Mouse (Mus musculus) CH12.LX (cell line): ENCODE results near the gene Asic4. TPM values are rescaled to one million over a fixed set of nuclear protein-coding genes. Genes with fewer than 3 reads are reported as not detected.

Source experiments
- DNase-seq: peaks from one replicate; pipeline ENCODE4 v3.0.0-alpha.2; 2013; ENCODE audit errors: extremely low read depth
- H3K27ac ChIP-seq: 2 replicates; pipeline ENCODE4 v1.5.1; 2012; ENCODE audit warnings: low read depth, mild to moderate bottlenecking, control low read depth, moderate library complexity; ENCODE audit not compliant: insufficient read depth
- H3K27me3 ChIP-seq: replicated peaks from 2 replicates; pipeline ENCODE3; 2012; ENCODE audit warnings: inconsistent platforms
- H3K36me3 ChIP-seq, 2 experiments: replicated peaks in 1 of 2; 2 replicates each; pipeline versions ENCODE3 to v1.6.1; 2012; ENCODE audit warnings: inconsistent platforms in 1 of 2, low read length in 1 of 2, mild to moderate bottlenecking in 1 of 2, mixed read lengths in 1 of 2, moderate library complexity in 1 of 2; ENCODE audit not compliant: control insufficient read depth in 1 of 2, insufficient read depth in 1 of 2
- H3K4me1 ChIP-seq, 2 experiments: 2 replicates each; pipeline ENCODE4 v1.6.1; 2012; ENCODE audit warnings: inconsistent platforms in 1 of 2, moderate library complexity in 1 of 2; ENCODE audit not compliant: insufficient read depth in 2 of 2, control insufficient read depth in 1 of 2
- H3K4me2 ChIP-seq: 2 replicates; pipeline ENCODE4 v1.6.1; 2012; ENCODE audit warnings: low read depth, mild to moderate bottlenecking, control low read depth; ENCODE audit not compliant: poor library complexity, insufficient read depth, severe bottlenecking
- H3K4me3 ChIP-seq, 3 experiments: fragments of 150-350 bp in 1 of 3; sonication (generic) in 1 of 3; replicated peaks in 1 of 3; 2 replicates each; pipeline versions ENCODE3 to v1.5.1; 2011 to 2012; ENCODE audit warnings: low read depth in 2 of 3, low read length in 2 of 3, mild to moderate bottlenecking in 2 of 3, moderate library complexity in 2 of 3, control low read depth in 1 of 3, improper control_type of control experiment in 1 of 3, inconsistent platforms in 1 of 3, mixed read lengths in 1 of 3; ENCODE audit not compliant: poor library complexity in 1 of 3
- H3K79me2 ChIP-seq: replicated peaks from 2 replicates; pipeline ENCODE4 v1.6.1; 2012; ENCODE audit warnings: mild to moderate bottlenecking, moderate library complexity; ENCODE audit not compliant: control insufficient read depth, poor library complexity, insufficient read depth, severe bottlenecking; ENCODE audit errors: extremely low read depth
- H3K9ac ChIP-seq: 2 replicates; pipeline ENCODE4 v1.6.1; 2012; ENCODE audit warnings: low read depth, mild to moderate bottlenecking, control low read depth, moderate library complexity; ENCODE audit not compliant: insufficient read depth
- H3K9me3 ChIP-seq: replicated peaks from 2 replicates; pipeline ENCODE3; 2012; ENCODE audit warnings: low read length, inconsistent platforms, mixed read lengths
- BHLHE40 ChIP-seq: IDR thresholded peaks from 2 replicates; pipeline ENCODE4 v1.6.1; 2011; ENCODE audit warnings: mild to moderate bottlenecking, low read depth, low read length, improper control_type of control experiment
- CHD1 ChIP-seq: IDR thresholded peaks from 2 replicates; pipeline ENCODE4 v1.6.1; 2012; ENCODE audit warnings: low read depth, low read length, improper control_type of control experiment, inconsistent platforms
- CHD2 ChIP-seq: IDR thresholded peaks from 2 replicates; pipeline ENCODE4 v1.6.1; 2011; ENCODE audit warnings: low read length, improper control_type of control experiment
- E2F4 ChIP-seq: IDR thresholded peaks from 2 replicates; pipeline ENCODE4 v1.6.1; 2011; ENCODE audit warnings: low read depth, low read length, improper control_type of control experiment; ENCODE audit not compliant: insufficient replicate concordance
- ETS1 ChIP-seq: conservative IDR thresholded peaks from 2 replicates; pipeline ENCODE4 v1.6.1; 2012; ENCODE audit warnings: low read depth, mild to moderate bottlenecking, inconsistent platforms, low read length, improper control_type of control experiment, moderate library complexity
- HCFC1 ChIP-seq: IDR thresholded peaks from 2 replicates; pipeline ENCODE4 v1.6.1; 2012; ENCODE audit warnings: low read depth, mild to moderate bottlenecking, inconsistent platforms, low read length, improper control_type of control experiment
- IRF4 ChIP-seq: IDR thresholded peaks from 2 replicates; pipeline ENCODE4 v1.6.1; 2014; ENCODE audit warnings: low read depth, mild to moderate bottlenecking, inconsistent platforms, low read length, improper control_type of control experiment
- JUN ChIP-seq: IDR thresholded peaks from 2 replicates; pipeline ENCODE4 v1.6.1; 2011; ENCODE audit warnings: low read depth, mild to moderate bottlenecking, low read length, improper control_type of control experiment, moderate library complexity; ENCODE audit not compliant: insufficient read depth
- JUND ChIP-seq: conservative IDR thresholded peaks from 2 replicates; pipeline ENCODE4 v1.6.1; 2011; ENCODE audit warnings: low read depth, low read length, improper control_type of control experiment
- KAT2A ChIP-seq: IDR thresholded peaks from 2 replicates; pipeline ENCODE4 v1.6.1; 2012; ENCODE audit warnings: low read length, improper control_type of control experiment, inconsistent platforms; ENCODE audit not compliant: insufficient replicate concordance
- MAFK ChIP-seq: IDR thresholded peaks from 2 replicates; pipeline ENCODE4 v1.6.1; 2011; ENCODE audit warnings: low read length, improper control_type of control experiment; ENCODE audit not compliant: insufficient replicate concordance
- MAX ChIP-seq: IDR thresholded peaks from 2 replicates; pipeline ENCODE4 v1.6.1; 2011; ENCODE audit warnings: low read length, improper control_type of control experiment
- MAZ ChIP-seq: IDR thresholded peaks from 2 replicates; pipeline ENCODE4 v1.6.1; 2012; ENCODE audit warnings: low read depth, mild to moderate bottlenecking, inconsistent platforms, low read length, improper control_type of control experiment, moderate library complexity
- MYC ChIP-seq: IDR thresholded peaks from 2 replicates; pipeline ENCODE4 v1.6.1; 2011; ENCODE audit warnings: low read depth, mild to moderate bottlenecking, improper control_type of control experiment, low read length
- NELFE ChIP-seq: IDR thresholded peaks from 2 replicates; pipeline ENCODE4 v1.6.1; 2011; ENCODE audit warnings: low read depth, low read length, improper control_type of control experiment
- NRF1 ChIP-seq: IDR thresholded peaks from 2 replicates; pipeline ENCODE4 v1.6.1; 2014; ENCODE audit warnings: low read depth, mild to moderate bottlenecking, inconsistent platforms, low read length, improper control_type of control experiment, moderate library complexity
- POLR2A ChIP-seq: IDR thresholded peaks from 2 replicates; pipeline ENCODE4 v1.6.1; 2011; ENCODE audit warnings: low read depth, mild to moderate bottlenecking, improper control_type of control experiment, low read length
- POLR2AphosphoS2 ChIP-seq: IDR thresholded peaks from 2 replicates; pipeline ENCODE4 v1.6.1; 2011; ENCODE audit warnings: low read depth, low read length, improper control_type of control experiment
- RAD21 ChIP-seq: IDR thresholded peaks from 2 replicates; pipeline ENCODE4 v1.6.1; 2011; ENCODE audit warnings: low read depth, mild to moderate bottlenecking, low read length, improper control_type of control experiment, moderate library complexity
- SIN3A ChIP-seq: IDR thresholded peaks from 2 replicates; pipeline ENCODE4 v1.6.1; 2012; ENCODE audit warnings: low read length, improper control_type of control experiment, inconsistent platforms
- TBP ChIP-seq: conservative IDR thresholded peaks from 2 replicates; pipeline ENCODE4 v1.6.1; 2011; ENCODE audit warnings: low read depth, low read length, improper control_type of control experiment
- TCF12 ChIP-seq: IDR thresholded peaks from 2 replicates; pipeline ENCODE4 v1.6.1; 2014; ENCODE audit warnings: low read depth, mild to moderate bottlenecking, inconsistent platforms, low read length, improper control_type of control experiment
- UBTF ChIP-seq: IDR thresholded peaks from 2 replicates; pipeline ENCODE4 v1.6.1; 2012; ENCODE audit warnings: low read depth, mild to moderate bottlenecking, inconsistent platforms, low read length, improper control_type of control experiment, moderate library complexity
- USF1 ChIP-seq: IDR thresholded peaks from 2 replicates; pipeline ENCODE4 v1.6.1; 2014; ENCODE audit warnings: low read depth, mild to moderate bottlenecking, inconsistent platforms, low read length, improper control_type of control experiment
- ZC3H11A ChIP-seq: IDR thresholded peaks from 2 replicates; pipeline ENCODE4 v1.6.1; 2012; ENCODE audit warnings: low read depth, mild to moderate bottlenecking, inconsistent platforms, low read length, improper control_type of control experiment
- ZKSCAN1 ChIP-seq: IDR thresholded peaks from 2 replicates; pipeline ENCODE4 v1.6.1; 2012; ENCODE audit warnings: low read depth, inconsistent platforms, low read length, improper control_type of control experiment, borderline replicate concordance
- ZMIZ1 ChIP-seq: IDR thresholded peaks from 2 replicates; pipeline ENCODE4 v1.6.1; 2012; ENCODE audit warnings: low read depth, mild to moderate bottlenecking, inconsistent platforms, low read length, improper control_type of control experiment
- dilution Hi-C: fragments of 300-500 bp; cut with MboI; formaldehyde crosslinking; loops from 2 replicates; pipeline ENCODE4 v1.14.3; 2020; ENCODE audit warnings: low sequenced_read_pairs; ENCODE audit not compliant: extremely low pct_unique_long_range_greater_than_20kb, extremely low pct_ligation_motif_present
- in situ Hi-C: fragments of 300-500 bp; cut with MboI; formaldehyde crosslinking; loops from 3 replicates; pipeline ENCODE4 v1.14.3; 2019; ENCODE audit warnings: low sequenced_read_pairs, low pct_ligation_motif_present, low pct_unique_long_range_greater_than_20kb, mixed read lengths
- polyA plus RNA-seq: library from polyadenylated mRNA; unstranded; fragments of >175 nt; gene quantifications from 2 replicates; pipeline ENCODE4 v1.2.1, GENCODE M21; 2012; ENCODE audit warnings: low read depth; ENCODE audit not compliant: insufficient read length
- total RNA-seq, 2 experiments: library from RNA; depleted of rRNA; stranded (reverse); fragments of 300-350 nt in 1 of 2; fragments of >200 nt in 1 of 2; gene quantifications; 2 replicates each; pipeline ENCODE4 v1.2.3; 2012 to 2014

Asic4 gene
- total and polyA plus RNA-seq, 3 experiments, result not detected

GRCm38 (mm10) chr1:75478916-75479634 is 28.8 kb downstream of the Asic4 start, which contains the start of the genes Chpf and Tmem198 (continued):
- TF ChIP-seq KAT2A (no peak), E2F4 (no peak), POLR2A (peak; percentile 83), POLR2AphosphoS2 (peak; percentile 40; the same call in 1 of the 2 replicates), MAZ (peak; percentile 98), TCF12 (peak; percentile 48; the same call in 1 of the 2 replicates), MYC (0 out of 2 replicates have a peak, but pooled peaks have one; percentile 31), ZC3H11A (no peak), ZMIZ1 (peak; percentile 60), UBTF (peak; percentile 90), ETS1 (peak; percentile 46), RAD21 (no peak)

- dilution Hi-C loops (no loop called here), in situ Hi-C loops (no loop called here)
- no peak overlapping the region for H3K9ac ChIP-seq
- H3K9me3 ChIP-seq, result no peaks in the 10 kb centered on the region
- H3K4me2 ChIP-seq, result peak overlapping the region; percentile 87
- H3K4me3 ChIP-seq, result peak overlapping the region in 2 of 3 experiments; percentile 51 to 78
- H3K36me3 ChIP-seq, result peaks cover 20 to 26% of the 10 kb centered on the region in 2 experiments
- peaks cover 7 to 24% of the 10 kb centered on the region in 2 experiments for H3K4me1 ChIP-seq
- DNase-seq, result no peak
- H3K27me3 ChIP-seq, result peaks cover 5% of the 10 kb centered on the region
- peaks cover 5% of the 10 kb centered on the region; the same call in 1 of the 2 replicates for H3K79me2 ChIP-seq
- no peak for TF ChIP-seq NRF1
- TF ChIP-seq JUN, result no peak
- no peak for TF ChIP-seq CHD2
- no peak for TF ChIP-seq HCFC1
- no peak for TF ChIP-seq SIN3A
- no peak overlapping the region for H3K27ac ChIP-seq
Measured at GRCm38 (mm10) chr1:75479635-75479989, 29.4 kb downstream of the Asic4 start.

GRCm38 (mm10) chr1:75480036-75480435 is 29.8 kb downstream of the Asic4 start:
- dilution Hi-C loops, result no loop called here
- Histone ChIP-seq H3K4me1 (peaks cover 7 to 24% of the 10 kb centered on the region in 2 experiments), H3K9ac (no peak overlapping the region), H3K4me3 (no peak overlapping the region), H3K79me2 (peaks cover 5% of the 10 kb centered on the region; the same call in 1 of the 2 replicates), H3K9me3 (no peaks in the 10 kb centered on the region), H3K4me2 (peak overlapping the region; percentile 87), H3K27ac (no peak overlapping the region), H3K36me3 (peaks cover 15 to 23% of the 10 kb centered on the region in 2 experiments), H3K27me3 (peaks cover 5% of the 10 kb centered on the region)
- in situ Hi-C loops, result no loop called here
- DNase-seq, result no peak
- no peak for TF ChIP-seq BHLHE40
- no peak for TF ChIP-seq CHD1
- no peak for TF ChIP-seq JUND
- TF ChIP-seq RAD21, result no peak
- TF ChIP-seq JUN, result no peak
- no peak for TF ChIP-seq MAX
- TF ChIP-seq NELFE, result no peak
- TF ChIP-seq KAT2A, result no peak
- TF ChIP-seq USF1, result no peak
- no peak for TF ChIP-seq MAFK
- TF ChIP-seq ZKSCAN1, result no peak
- no peak for TF ChIP-seq ZC3H11A
- no peak for TF ChIP-seq TBP
- no peak for TF ChIP-seq IRF4
- no peak for TF ChIP-seq HCFC1
- no peak for TF ChIP-seq POLR2AphosphoS2
